ENCODE assay signal across 18 mouse cellular contexts in the genomic region with DNA sequence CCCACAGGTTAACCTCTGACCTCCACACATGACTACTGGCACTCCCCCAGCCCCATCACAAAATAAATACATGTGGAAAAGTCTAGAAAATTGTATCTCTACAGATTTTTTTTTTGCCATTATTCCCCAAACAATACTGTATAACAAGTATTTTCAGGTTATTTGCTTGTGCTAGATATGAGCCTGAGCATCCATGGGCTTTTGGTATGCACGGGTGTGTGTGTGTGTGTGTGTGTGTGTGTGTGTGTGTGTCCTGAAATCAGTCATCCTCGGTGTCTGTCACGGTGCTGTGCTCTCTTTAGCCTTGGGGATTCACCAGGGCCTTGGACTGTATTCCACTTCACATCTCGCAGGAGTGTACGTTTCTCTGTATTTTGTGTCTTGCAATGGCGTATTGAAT.
"Had no signal": no experiment of that assay in that cellular context is flagged by ENCODE, and none has a peak within 500 bp of the region (broad histone marks: within the 10 kb centered on the region; RNA-seq: fewer than 3 reads in every experiment).

No protein-coding gene starts in this region.

- H3K4me3 ChIP-seq: lung, embryonic 15.5 days; megakaryocyte, embryonic 14.5 days; midbrain, embryonic 13.5 days; midbrain, embryonic 15.5 days; neural tube, embryonic 12.5 days; stomach, embryonic 15.5 days had no signal

- H3K9me3 ChIP-seq: lung, embryonic 15.5 days; megakaryocyte, embryonic 14.5 days; midbrain, embryonic 13.5 days; midbrain, embryonic 15.5 days; neural tube, embryonic 12.5 days; stomach, embryonic 15.5 days had no signal

- H3K36me3 ChIP-seq: lung, embryonic 15.5 days; midbrain, embryonic 13.5 days; midbrain, embryonic 15.5 days; neural tube, embryonic 12.5 days; stomach, embryonic 15.5 days had no signal

- H3K27me3 ChIP-seq: lung, embryonic 15.5 days; megakaryocyte, embryonic 14.5 days; midbrain, embryonic 13.5 days; midbrain, embryonic 15.5 days; neural tube, embryonic 12.5 days; stomach, embryonic 15.5 days had no signal

- H3K9ac ChIP-seq: liver, postnatal 0 days; lung, embryonic 15.5 days; midbrain, embryonic 13.5 days; midbrain, embryonic 15.5 days; neural tube, embryonic 12.5 days; stomach, embryonic 15.5 days had no signal

- H3K27ac ChIP-seq: lung, embryonic 15.5 days; macrophage; midbrain, embryonic 13.5 days; midbrain, embryonic 15.5 days; neural tube, embryonic 12.5 days; stomach, embryonic 15.5 days; stomach, postnatal 0 days had no signal

- DNase-seq: liver, postnatal 0 days; lung, adult 2 months; lung, postnatal 14 days; lung, postnatal 36 days; right cerebral cortex, postnatal 14 days; thymus, adult 2 months; thymus, postnatal 25 days; thymus, postnatal 4 days had no signal

- H3K4me2 ChIP-seq: lung, embryonic 15.5 days; midbrain, embryonic 11.5 days; midbrain, embryonic 13.5 days; midbrain, embryonic 15.5 days; neural tube, embryonic 12.5 days; stomach, embryonic 15.5 days had no signal

- ATAC-seq: liver, postnatal 0 days; lung, postnatal 0 days; midbrain, embryonic 13.5 days; midbrain, embryonic 15.5 days had no signal
